13 mouse cellular contexts compared by ENCODE assay signal in the genomic region with DNA sequence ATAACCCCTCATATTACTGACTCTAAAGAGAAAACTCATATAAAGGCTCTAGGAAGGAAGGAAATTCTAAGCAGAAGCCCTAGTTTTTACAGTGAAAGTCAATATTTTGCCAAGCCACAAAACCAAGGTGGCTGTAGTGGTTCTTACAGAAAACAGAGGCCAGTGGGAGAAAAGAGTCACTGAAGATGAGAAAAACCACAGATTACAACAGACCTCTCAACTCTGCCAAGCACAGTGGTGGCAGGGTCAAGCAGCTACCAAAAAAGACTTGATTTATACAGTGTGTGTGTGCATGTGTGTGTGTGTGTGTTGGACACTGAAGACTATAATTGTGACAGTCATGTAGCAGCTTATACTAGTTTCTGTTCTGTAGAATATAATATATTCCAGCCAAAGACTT.
"Had no signal": no experiment of that assay in that cellular context is flagged by ENCODE, and none has a peak within 500 bp of the region (broad histone marks: within the 10 kb centered on the region; RNA-seq: fewer than 3 reads in every experiment).

No protein-coding gene starts in this region.

- H3K9ac ChIP-seq: limb, embryonic 12.5 days; liver, embryonic 13.5 days; neural tube, embryonic 12.5 days had no signal

- DNase-seq: kidney, adult 2 months; kidney, postnatal 25 days; layer of hippocampus, adult 9-11 months; layer of hippocampus, postnatal 36 days; liver; liver, embryonic 13.5 days; lung, adult 18-20 months; midbrain, embryonic 14.5 days; right cerebral cortex, postnatal 14 days; thymus, postnatal 36 days had no signal

- H3K27me3 ChIP-seq: limb, embryonic 12.5 days; liver, embryonic 13.5 days; neural tube, embryonic 12.5 days had no signal

- H3K27ac ChIP-seq: limb, embryonic 12.5 days; liver, embryonic 13.5 days; midbrain, embryonic 10.5 days; neural tube, embryonic 12.5 days had no signal

- H3K9me3 ChIP-seq: limb, embryonic 12.5 days; liver, embryonic 13.5 days; midbrain, embryonic 10.5 days; neural tube, embryonic 12.5 days had no signal

- H3K4me2 ChIP-seq: limb, embryonic 12.5 days; liver, embryonic 13.5 days; neural tube, embryonic 12.5 days had no signal

- H3K4me3 ChIP-seq: limb, embryonic 12.5 days; liver, embryonic 13.5 days; midbrain, embryonic 10.5 days; neural tube, embryonic 12.5 days had no signal

- H3K36me3 ChIP-seq: limb, embryonic 12.5 days; liver, embryonic 13.5 days; midbrain, embryonic 10.5 days; neural tube, embryonic 12.5 days had no signal

- H3K4me1 ChIP-seq: limb, embryonic 12.5 days; liver, embryonic 13.5 days; midbrain, embryonic 10.5 days; neural tube, embryonic 12.5 days had no signal
